Mouse (Mus musculus) liver, adult 2 months (tissue): Measurements from ENCODE around the gene Zfp961.

Experiments
- CTCF ChIP-seq: fragments of 200-500 bp; IDR thresholded peaks from 2 replicates; pipeline ENCODE4 v1.5.1; 2011; ENCODE audit warnings: low read depth, low read length, control low read depth
- POLR2A ChIP-seq: fragments of 200-500 bp; IDR thresholded peaks from 2 replicates; pipeline ENCODE4 v1.6.1; 2011; ENCODE audit warnings: low read length, control low read depth; ENCODE audit not compliant: insufficient read depth; ENCODE audit errors: extremely low read depth

GRCm38 (mm10) chr8:72019816-72020215, 69.0 kb downstream of the Zfp961 start:
- TF ChIP-seq CTCF (no peak), POLR2A (no peak)
